Mouse (Mus musculus) embryo, embryonic 9.5 days (tissue): Measurements from ENCODE around the gene Dnajb4.
A peak's percentile ranks its signal among the peaks of the same experiment; 100 is the strongest.

Experiments
- DNase-seq: peaks from one replicate; pipeline ENCODE4 v3.0.0-alpha.2; 2017; ENCODE audit errors: extremely low spot score

The Dnajb4 gene

DNA sequence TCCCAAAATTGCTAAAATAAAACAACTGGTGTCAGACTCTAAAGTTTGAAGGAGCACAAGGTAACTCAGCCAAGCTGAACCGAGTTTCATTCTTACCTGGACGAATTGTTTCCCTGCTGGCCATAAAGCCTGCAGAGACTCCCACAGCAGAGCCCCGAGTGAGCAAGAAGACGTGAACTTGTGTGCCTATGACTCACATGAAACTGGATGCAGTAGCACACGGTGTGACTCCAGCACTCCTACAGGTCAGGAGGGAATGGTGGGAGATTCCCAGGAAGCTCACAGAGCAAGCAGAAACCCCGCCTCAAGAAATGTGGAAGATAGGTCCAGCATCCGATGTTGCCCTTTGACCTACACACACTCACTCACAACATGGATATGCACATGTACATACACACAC, 38.2 kb downstream of the Dnajb4 start:
- DNase-seq: no peak

DNA sequence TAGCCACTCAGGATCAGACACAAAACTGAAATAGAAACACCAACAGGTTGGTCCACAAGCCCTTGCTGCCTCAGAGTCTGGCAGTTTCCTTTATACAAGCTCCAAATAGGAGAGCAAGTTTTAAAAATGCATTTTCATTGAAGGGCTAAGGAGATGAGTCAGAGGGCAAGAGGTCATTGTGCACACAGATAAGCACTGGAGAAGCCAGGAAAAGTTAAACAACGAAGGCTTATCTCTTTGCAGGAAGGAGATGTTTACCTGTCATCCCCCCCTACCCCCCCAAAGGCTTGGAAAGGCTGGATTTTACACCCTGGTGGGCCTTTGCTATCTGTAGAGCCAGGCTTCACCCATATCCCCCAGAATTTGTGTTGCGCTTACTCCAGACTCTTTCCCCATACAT, 38.9 kb downstream of the Dnajb4 start:
- DNase-seq: no peak

DNA sequence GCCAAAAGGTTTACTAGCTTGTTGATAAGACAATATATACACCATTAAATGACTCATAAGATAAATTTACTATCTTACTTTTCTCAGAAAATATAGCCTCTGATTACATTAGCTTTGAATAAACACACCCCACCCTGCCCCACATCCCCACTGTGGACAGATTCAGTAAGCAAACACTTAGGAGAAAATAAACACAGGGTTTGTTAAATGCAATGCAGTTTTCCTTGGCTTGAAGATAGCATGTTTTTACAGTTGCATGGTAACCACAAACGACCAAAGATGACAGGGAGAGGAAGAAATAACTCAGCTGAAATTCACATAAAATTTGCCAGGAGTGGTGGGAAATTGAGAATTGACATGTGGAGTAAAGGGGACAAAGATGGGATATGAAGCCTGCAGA, 39.7 kb downstream of the Dnajb4 start:
- DNase-seq: no peak

DNA sequence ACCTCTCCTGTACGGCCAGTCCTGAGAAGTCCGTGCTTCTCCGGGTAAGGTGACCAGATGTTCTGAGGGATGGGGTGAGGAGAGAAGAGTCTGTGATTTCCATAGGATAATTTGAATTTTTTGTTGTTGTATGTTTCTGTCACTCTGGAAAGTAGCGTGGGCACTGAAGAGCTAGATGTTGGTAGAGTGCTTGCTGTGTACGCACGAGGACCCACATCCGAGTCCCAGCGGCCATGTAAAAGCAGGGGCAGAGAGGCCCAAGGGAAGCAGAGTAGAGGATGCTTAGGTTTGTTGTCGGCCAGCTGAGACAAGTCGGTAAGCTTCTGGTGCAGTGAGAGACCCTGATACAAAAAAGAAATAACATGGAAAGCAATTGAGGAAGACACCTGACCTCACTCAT, 42.1 kb downstream of the Dnajb4 start:
- DNase-seq: no peak

DNA sequence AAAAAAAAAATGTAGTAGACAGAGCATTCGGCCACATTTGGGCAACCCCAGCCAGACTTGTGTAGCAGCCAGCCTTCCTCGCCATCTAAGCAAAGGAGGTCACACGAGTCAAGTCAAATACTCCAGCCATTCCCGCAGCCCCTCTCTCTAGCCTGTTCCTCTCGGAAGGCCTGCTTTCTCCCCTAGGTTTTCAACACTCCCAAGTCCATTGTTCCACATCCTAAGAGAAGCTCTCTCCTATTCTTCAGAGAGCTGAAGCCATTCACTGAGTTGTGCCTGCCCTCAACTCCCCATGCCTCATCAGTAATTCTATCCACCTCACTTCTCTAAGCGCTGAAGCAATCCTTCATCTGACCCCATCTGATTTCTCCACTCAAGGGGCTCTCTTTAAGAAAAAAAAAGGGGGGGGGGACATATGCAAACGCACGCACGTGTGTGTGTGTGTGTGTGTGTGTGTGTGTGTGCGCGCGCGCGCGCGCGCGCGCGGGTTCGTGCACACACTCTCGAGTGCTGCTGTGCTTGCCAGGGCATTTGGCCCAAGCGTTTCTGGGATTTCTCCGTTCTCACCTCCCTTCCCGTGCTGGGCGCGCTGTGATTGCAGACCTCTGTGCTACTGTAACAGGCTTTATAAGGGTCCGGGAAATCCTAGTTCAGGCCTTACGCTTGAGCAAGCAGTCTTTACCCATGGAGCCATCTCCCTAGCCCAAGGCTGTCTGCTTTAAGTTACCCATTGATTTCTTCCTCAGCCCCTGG, 43.2 kb downstream of the Dnajb4 start:
- DNase-seq: peak; percentile 53

DNA sequence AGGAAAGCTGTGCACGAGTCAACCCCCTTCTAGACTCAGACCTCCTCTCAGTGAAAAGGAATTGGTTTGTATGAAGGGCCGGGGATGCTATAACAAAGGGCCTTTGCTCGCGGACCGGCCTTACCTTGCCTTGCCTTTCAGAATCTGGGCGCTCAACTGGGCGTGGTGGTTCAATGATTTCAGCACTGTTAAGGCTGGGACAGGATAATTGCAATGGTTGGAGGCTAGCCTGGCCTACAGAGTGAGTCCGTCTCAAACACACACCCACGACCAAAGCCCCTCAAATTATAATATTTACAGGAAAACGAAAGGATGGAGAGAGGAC, 44.0 kb downstream of the Dnajb4 start, which contains the start of gene Gipc2:
Gene Gipc2, minus strand, starts transcription at position 132 of the 325 bp plus-strand sequence.
- no peak for DNase-seq

DNA sequence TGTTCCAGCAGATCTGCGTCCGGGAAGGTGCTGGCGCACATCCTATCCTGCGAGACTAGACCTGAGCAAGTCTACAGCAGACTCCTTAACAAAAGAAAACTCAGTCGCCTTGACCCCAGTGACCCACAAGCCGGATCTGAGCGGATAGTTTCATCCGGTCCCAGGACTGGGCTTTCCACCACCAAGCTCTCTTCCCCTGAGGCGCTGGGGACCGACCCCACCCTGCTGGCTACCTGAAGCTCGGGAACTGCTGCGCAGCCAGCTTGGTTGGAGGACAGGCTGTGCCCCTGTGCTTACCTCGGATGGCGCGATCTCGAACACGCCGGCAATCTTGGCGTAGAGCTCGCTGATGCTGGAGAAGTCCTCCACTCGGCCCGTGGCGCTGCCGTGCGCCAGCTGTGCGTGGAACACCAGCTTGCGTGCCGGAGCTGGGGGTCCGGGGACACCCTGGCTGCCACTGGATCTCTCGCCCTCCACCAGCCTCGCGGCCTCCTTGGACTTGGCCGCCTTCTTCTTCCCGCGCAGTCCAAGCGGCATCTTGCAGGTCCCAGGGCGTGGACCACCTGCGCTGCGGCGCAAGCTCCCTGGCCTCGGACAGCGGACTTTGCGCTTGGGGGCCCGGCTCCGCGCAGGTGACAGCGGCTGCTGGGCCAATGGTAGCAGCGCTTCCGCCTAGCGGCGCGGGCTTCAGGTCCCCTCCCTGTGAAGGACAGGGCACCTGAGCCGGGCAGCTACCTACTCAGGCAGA, 44.6 kb downstream of the Dnajb4 start:
- peak; percentile 65 for DNase-seq

DNA sequence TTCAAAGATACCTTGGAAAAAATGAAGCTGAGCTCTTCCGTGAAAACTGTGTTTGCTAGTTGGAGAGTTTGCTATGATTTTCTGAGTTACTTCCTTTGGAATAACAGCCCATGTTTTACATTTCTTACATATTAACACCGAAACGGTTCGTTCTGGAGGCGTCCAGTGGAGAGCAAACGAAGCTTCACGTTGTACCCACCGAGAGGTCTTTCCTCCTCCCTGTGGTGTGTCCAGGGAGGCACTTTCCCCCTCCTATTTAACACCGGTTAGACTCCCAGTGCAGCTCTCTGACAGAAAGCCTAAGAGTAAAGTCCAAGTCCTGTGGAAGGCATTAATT, 45.1 kb downstream of the Dnajb4 start:
- DNase-seq: peak; percentile 10

DNA sequence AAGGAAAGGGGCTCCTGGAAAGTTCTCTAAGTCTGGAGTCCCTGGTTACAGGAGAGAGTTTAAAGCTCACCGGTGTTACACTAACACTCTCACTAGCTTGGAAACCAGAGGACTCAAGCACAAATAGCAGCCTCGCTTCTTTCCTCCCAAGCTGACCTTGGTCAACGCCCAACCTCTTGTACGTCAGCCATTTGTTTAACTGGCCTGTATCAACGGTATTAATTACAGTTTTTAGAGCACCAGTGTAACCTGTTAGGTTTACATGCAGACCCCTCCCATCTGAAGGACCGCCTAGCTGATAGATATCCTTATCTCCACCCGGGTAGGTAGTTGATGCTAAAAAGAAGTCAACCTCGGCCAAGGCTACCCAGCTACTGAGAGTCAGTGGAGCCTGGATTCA, 46.8 kb downstream of the Dnajb4 start:
- no peak for DNase-seq

DNA sequence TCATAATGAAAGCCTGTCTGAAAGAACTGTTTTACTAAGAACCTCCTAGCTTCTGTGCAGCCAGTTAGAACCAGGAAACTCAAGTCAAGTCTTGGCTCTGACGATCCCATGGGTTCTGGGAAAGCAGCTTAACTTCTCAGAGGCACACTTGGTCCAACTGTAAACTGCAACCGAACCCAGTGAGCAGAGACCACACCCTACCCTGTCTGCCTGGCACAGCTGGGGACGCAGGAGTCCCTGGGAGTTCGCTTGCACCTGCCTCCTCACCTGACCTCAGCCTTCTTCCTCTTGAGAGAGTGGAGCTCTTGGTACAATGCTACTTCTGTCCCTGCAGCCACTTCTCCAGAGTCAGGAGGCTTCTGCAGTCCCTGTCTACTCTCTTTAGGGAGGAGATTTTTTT, 49.5 kb downstream of the Dnajb4 start:
- DNase-seq: no peak

DNA sequence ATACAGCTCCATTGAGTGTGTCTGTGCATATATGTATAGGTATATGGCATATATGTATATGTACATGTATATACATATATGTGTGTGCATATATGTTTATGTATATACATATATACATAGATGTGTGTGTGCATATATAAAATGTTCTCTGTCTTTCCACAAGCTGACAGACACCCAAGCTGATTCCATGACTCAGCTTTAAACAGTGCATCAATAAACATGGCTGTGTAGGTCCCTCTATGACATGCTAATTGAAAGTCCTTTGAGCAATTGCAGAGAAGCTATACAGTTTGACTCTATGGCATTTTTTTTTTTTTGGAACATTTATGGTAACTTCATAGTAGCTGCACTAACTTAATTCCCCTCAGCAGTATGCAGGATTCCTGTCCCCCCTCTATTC, 50.8 kb downstream of the Dnajb4 start:
- DNase-seq: no peak

DNA sequence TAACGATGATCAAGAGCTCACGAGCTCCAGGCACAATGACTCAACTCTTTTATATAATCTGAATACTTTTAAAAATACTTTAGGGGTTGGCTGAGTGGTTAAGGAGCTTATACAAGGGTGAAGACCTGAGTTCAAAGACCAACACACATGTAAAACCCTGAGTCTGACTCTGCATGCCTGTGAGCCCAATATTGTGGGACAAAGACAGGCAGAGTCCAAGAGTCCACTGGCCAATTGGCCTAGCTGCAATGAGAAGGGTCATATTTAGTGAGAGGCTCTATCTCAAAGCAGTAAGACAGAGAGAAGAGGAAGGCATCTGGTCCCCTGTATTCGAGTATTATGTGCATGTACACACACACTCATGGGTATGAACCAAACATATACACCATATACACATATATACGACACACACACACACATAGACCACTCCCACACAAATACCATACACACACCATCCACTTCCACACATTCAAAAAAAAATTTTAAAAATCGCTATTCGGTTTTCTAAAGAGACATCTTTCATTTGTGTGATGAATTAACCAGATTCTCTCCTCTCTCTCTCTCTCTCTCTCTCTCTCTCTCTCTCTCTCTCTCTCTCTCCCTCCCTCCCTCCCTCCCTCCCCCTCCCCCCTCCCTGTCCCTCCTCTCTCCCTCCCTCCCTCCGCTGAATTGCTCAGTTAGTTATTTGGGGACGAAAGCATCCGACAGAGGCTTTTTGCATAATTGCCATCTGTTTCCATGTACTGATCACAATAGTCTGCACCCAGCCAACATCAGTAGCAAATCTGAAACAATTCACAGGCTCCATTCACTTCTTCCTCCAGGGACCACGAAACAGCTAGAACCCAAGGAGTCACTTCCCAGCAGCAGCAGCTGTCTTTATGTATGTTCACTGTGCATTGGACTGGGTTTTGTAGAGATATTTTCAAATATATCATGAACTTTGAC, 51.5 kb downstream of the Dnajb4 start:
- DNase-seq: no peak

DNA sequence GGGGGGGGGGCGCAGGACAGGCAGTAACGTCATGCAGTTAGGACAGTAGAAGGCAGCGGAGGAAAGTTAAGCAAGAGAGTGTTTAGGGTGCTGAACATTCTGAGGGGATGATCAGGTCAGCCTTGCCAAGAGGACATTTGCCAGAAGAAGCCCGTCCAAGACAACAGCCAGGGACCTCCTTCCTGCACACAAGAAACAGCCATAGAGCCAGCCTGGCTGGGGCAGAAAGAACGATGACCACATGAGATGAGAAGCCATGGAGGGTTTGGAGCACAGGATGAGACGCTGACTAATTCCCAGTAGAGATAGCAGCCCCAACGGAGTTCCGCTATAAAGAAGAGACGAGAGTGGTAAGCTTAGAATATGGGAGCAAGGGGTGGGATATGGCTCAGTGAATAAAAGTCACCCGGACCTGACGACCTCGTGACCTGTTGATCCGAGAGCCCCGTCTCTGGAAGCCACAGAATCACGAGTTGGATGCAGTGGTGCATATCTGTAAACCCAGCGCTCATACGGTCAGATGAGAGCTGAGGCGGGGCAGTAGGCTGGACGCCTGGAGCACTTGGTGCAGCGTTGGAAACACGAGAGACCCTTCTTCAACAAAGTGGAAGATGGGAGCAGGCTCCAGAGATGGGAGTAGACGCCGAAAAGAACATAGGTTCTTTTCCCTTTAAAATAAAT, 53.1 kb downstream of the Dnajb4 start:
- DNase-seq: no peak

DNA sequence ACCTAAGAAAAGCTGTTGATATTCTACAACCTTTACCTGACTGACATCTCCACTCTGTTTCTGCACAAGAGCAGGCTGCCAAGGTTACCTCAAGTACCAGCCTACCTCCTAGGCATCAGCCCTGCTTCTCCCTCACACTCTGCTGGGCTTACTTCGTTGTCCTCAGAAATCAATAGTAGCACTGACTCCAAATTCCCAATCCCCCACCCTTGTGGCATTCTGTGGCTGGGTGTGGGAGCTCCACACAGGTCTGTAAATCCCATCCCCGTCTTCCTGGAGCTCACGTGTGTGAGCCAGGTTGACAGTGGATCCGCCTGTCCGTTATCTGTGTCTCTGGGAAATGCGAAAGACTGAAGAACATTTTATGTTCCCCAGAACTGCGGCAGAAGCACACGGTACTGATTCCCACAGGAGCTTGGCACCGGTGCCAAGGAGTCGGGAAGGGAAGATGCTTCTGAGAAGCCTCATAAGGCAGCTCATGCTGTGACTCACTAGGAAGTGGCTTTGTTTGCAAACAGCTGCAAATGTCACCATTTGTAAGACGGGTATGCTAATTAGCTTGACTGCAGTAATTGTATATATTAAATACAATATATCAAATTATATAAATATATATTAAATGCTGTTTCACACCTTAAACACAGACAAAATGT, 54.7 kb downstream of the Dnajb4 start:
- no peak for DNase-seq

DNA sequence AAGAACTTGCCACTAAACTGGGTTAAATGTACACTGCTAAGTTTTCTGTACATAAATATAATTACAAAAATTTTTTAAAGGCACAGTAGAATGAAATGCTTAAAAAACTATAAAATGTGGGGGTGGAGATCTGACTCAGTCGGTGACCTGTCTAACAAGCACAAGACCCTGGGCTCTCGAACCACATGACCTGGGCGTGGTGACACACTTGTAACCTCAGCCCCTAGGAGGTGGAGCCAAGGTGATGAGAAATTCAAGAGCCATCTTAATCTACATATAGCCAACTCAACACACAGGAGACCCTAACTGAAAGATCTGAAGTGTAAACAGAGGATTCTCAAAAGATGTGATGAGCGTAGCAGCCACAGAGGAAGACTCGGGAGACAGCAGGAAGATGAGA, 56.0 kb downstream of the Dnajb4 start:
- DNase-seq: no peak

DNA sequence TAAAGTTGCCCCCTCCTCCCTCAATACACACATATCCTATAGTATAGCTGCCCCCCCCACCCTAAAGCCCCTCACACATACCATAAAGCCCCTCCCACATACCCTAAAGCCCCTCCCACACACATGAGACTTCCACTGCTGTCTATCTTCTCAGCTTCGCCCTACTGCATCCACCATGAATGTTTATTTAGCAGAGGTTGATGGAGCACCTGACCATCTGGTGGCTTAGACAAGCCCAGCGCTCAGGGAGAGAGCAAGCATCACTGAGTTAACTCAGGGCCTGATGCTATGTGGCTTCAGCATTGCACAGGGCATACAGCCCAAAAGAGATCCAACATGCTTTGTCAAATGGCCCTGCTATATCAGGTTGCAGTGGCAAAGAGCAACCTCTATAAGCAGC, 57.0 kb downstream of the Dnajb4 start:
- DNase-seq: no peak

DNA sequence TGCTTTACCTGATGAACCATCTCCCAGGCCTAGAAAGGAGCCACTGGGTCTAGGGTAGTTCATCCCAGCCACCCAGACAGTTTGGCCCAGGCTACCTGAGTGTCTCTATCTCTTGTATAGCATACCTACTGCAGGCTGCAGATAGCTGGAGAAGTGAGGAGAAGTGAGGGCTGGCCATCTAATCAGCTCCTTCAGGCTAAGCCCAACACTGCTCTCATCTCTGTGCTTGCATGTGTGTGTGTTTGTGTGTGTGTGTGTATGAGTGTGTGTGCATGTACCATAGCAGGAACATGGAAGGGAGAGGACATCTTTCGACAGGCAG, 57.7 kb downstream of the Dnajb4 start:
- DNase-seq: no peak

DNA sequence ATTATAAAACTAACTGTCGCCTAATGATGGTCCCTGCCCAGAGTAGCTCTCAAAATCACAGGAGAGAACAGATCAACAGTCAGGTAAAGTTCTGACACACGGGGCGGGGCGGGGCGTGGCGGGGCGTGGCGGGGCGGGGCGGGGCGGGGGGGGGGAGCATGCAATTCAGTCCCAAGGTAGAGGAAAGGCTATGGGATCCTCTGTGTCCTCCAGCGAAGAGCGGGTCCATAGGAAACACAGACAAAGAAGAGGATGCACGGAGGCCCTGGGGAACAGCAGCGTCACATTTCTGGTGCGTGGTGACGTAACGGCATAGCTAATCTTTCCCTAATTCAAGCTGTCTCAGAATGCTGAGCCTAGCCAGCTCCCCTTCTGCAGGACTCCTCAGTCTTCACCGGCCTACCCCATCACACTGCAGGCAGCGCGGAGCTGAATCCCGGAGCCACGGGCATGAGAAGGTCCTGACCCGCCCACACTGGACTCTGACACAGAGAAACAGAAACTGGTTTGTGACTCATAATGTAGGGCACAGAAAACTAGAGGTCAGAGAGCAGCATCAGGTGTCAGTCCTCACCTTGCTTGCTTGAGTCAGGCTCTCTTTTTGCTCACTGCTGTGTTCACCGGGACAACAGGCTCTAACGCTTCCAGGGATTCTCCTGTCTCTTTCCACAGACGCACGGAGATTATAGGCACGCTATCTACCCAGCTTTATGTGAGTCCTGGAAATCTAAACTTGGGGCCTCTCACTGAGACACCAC, 58.2 kb downstream of the Dnajb4 start:
- no peak for DNase-seq

DNA sequence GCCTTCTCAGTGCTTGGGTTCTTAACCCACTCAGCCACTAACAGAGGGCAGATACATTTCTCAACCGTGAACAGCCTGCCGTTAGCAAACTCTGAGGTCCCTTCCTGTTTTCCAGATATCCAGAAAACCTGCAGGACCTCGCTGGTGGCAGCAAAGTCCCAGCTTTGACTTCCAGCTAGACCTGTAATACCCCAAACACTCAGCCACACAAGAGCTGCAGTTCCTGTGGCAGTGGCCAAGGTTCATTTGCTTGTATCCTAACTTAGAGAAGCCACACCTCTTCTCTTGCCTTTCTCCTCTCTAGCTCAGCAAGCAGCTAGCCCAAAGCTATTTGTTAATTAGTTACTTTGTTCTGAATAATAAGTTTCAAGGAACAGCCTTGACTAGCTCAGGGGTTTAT, 60.2 kb downstream of the Dnajb4 start:
- no peak for DNase-seq

DNA sequence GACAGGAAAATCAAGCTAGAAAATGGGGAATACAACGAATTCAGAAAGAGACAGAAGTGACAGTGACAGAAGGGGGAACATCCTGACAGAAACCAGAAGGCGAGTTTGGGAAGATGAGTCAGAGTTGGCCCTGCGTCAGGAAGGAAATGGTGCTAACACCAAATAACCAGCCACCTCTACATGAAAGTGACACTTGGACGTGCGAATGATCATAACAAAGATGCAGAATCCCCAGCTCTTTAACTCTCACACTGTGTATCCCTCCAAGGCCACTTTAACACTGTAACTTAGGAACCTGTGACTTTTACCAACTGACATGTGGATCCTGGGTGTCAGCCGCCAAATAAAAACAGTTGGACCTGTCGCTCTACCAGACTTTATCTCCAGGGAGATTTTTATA, 60.7 kb downstream of the Dnajb4 start:
- no peak for DNase-seq
